Mouse (Mus musculus) midbrain, embryonic 13.5 days (tissue): ENCODE data around the gene Lgi4. TPM values are rescaled to one million over a fixed set of nuclear protein-coding genes. Genes with fewer than 3 reads are reported as not detected.

ENCODE experiments used
- ATAC-seq: fragments of 200-750 bp; cut with Nextera tagmentation; 2 replicates; pipeline ENCODE4 v1.8.0; 2017; ENCODE audit warnings: mild to moderate bottlenecking, moderate TSS enrichment, moderate library complexity
- H3K27ac ChIP-seq: fragments of 300-500 bp; sonication (generic); 2 replicates; pipeline ENCODE4 v1.5.1; 2015; ENCODE audit warnings: inconsistent platforms, mild to moderate bottlenecking, moderate library complexity
- H3K27me3 ChIP-seq: fragments of 300-500 bp; sonication (generic); 2 replicates; pipeline ENCODE4 v1.6.1; 2015; ENCODE audit warnings: mild to moderate bottlenecking, inconsistent platforms
- H3K36me3 ChIP-seq: fragments of 300-500 bp; sonication (generic); 2 replicates; pipeline ENCODE4 v1.6.1; 2015; ENCODE audit warnings: mild to moderate bottlenecking, inconsistent platforms
- H3K4me1 ChIP-seq: fragments of 300-500 bp; sonication (generic); replicated peaks from 2 replicates; pipeline ENCODE4 v1.6.1; 2015; ENCODE audit warnings: inconsistent platforms
- H3K4me2 ChIP-seq: fragments of 300-500 bp; sonication (generic); replicated peaks from 2 replicates; pipeline ENCODE4 v1.6.1; 2015; ENCODE audit warnings: moderate library complexity, mild to moderate bottlenecking, inconsistent platforms
- H3K4me3 ChIP-seq: fragments of 300-500 bp; sonication (generic); replicated peaks from 2 replicates; pipeline ENCODE4 v1.5.1; 2015; ENCODE audit warnings: mild to moderate bottlenecking, inconsistent platforms
- H3K9ac ChIP-seq: fragments of 300-500 bp; sonication (generic); replicated peaks from 2 replicates; pipeline ENCODE4 v1.6.1; 2015; ENCODE audit warnings: mild to moderate bottlenecking, inconsistent platforms
- H3K9me3 ChIP-seq: fragments of 300-500 bp; sonication (generic); 2 replicates; pipeline ENCODE4 v1.6.1; 2016; ENCODE audit warnings: mild to moderate bottlenecking, inconsistent platforms
- WGBS: fragments of 180-500 bp; shearing (Covaris S2); methylation state at CpG from one replicate; pipeline ENCODE4 v1.1.7; 2015; 5-methylcytosine and 5-hydroxymethylcytosine counted together
- polyA plus RNA-seq: library from polyadenylated mRNA; unstranded; fragments of >200 nt; fragmentation: Nextera tagmentation; extraction: Ambion mirVana; gene quantifications from 2 replicates; pipeline ENCODE4 v1.2.1, GENCODE M21; 2015

Lgi4 gene
- polyA plus RNA-seq, 1 experiment from 2014 or later, result 0.16 TPM

DNA sequence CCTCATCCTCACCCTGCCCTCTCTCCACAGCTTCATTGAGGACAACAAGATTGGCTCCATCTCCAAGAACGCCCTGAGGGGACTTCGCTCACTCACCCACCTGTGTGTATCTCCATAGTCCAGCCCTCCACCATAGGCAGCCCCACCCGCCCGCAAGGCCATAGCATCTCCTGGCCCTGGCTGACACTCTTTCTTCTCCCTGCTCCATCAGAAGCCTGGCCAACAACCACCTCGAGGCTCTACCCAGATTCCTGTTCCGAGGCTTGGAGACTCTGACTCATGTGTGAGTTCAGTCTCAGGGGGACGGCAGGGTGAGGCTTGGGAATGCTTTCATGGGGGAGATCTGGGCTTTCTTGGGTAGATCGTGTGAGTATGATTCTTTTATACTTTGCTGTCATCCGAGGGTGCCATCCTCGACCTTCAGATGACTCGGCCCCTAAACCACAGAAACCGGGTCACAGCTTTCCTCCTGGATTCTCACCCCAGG is 4.0 kb downstream of the Lgi4 start:
- Histone ChIP-seq H3K4me2 (no peak overlapping the region), H3K4me1 (no peaks in the 10 kb centered on the region), H3K9me3 (no peaks in the 10 kb centered on the region), H3K27ac (no peak overlapping the region), H3K36me3 (no peaks in the 10 kb centered on the region), H3K9ac (no peak overlapping the region), H3K27me3 (no peaks in the 10 kb centered on the region), H3K4me3 (no peak overlapping the region)
- 91% methylated on average over 12 of the region's 12 CpGs for WGBS
- no peak for ATAC-seq

DNA sequence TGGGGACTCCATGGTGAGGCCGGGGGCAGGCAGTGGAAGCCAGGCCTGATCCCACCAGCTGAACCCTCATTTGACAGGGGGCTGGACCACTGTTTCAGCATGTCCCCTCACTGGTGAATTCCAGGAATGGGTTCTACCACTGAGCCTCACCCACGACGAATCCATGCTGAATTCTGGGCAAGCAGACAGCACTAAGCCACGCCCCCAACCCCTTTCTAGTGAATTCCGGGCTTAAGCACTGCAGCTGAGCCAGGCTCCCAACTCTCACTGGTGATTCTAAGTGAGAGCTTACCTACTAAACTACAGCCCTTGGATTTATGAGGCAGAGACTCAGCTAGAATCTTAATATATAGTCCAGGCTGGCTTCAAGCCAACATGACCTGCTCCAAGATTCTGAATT is 8.7 kb downstream of the Lgi4 start:
- no peak for ATAC-seq
- 49% methylated on average over 5 of the region's 5 CpGs for WGBS

DNA sequence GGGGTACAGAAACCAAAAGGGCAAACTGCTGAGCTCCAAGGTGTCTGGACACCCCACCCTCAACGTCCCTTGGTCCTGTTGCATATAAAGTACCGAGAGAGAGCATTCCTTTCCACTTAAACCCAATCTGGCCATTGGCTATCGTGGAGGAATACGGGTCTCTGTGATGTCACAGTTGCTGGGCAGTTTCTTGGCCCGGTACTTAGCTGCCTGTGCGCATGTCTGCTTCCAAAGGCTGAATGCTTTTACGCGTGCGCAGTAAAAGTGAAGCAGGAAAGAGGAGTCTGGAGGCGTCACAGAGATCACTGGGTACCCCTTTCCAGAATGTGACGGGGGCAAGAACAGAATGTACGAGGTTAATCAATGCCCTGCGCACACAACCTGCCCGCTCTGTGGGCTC is 10.3 kb downstream of the Lgi4 start:
- Histone ChIP-seq H3K36me3 (no peaks in the 10 kb centered on the region), H3K27me3 (no peaks in the 10 kb centered on the region), H3K9me3 (no peaks in the 10 kb centered on the region), H3K27ac (no peak overlapping the region), H3K4me2 (no peak overlapping the region), H3K9ac (no peak overlapping the region), H3K4me1 (no peaks in the 10 kb centered on the region), H3K4me3 (no peak overlapping the region)
- 87% methylated on average over 14 of the region's 14 CpGs for WGBS
- ATAC-seq, result no peak

More for the DNA sequence above, 8.7 kb downstream of the Lgi4 start:
- H3K4me2 ChIP-seq, result no peak overlapping the region
- H3K9ac ChIP-seq, result no peak overlapping the region
- no peaks in the 10 kb centered on the region for H3K4me1 ChIP-seq
- no peak overlapping the region for H3K27ac ChIP-seq
- H3K4me3 ChIP-seq, result no peak overlapping the region
- H3K9me3 ChIP-seq, result no peaks in the 10 kb centered on the region
- H3K27me3 ChIP-seq, result no peaks in the 10 kb centered on the region
- no peaks in the 10 kb centered on the region for H3K36me3 ChIP-seq

DNA sequence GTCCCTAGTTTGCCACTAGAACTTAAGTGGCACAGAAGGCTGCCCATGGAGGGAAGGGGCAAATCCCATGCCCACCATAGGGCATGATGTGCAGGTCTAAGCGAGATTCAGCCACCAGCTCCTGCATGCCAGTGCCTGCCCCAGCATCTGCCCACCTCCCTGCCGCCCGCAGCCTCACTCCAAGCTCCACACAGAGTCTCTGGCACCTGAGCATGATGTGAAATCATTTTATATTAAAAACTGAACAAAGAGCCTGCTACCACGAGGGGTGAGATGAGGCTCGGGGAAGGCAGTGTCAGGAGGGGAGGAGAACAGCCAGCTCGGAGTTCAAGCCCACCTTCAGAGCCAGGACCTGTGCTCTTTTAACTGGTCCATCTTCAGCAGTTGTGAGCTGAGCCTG is 11.2 kb downstream of the Lgi4 start:
- Histone ChIP-seq H3K9me3 (no peaks in the 10 kb centered on the region), H3K4me1 (no peaks in the 10 kb centered on the region), H3K36me3 (no peaks in the 10 kb centered on the region), H3K9ac (no peak overlapping the region), H3K4me2 (no peak overlapping the region), H3K27me3 (no peaks in the 10 kb centered on the region), H3K4me3 (no peak overlapping the region), H3K27ac (no peak overlapping the region)
- 87% methylated on average over 6 of the region's 6 CpGs for whole genome bisulfite sequencing
- no peak for ATAC-seq

DNA sequence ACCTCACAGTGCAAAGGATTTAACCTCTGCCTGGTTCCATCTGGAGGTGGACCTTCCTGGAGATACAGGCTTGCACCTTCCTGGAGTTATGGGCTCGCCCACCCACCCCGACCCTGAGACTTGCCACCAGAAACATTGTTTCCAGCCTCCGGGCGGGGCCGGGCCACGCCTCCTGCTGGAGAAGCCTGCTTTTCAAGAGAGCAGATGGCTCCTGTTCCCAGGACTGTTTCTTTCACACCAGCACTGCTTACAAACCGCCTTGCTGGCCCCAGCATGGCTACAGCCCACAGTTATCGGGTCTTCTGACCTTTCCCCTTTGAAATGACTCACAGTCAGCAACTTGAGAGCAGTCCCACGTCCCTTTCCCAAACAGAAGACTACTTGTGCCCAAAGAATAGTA is 13.2 kb downstream of the Lgi4 start:
- no peak for ATAC-seq
- H3K36me3 ChIP-seq, result no peaks in the 10 kb centered on the region
- H3K4me2 ChIP-seq, result no peak overlapping the region
- no peaks in the 10 kb centered on the region for H3K9me3 ChIP-seq
- no peak overlapping the region for H3K9ac ChIP-seq
- H3K27ac ChIP-seq, result no peak overlapping the region
- H3K4me3 ChIP-seq, result no peak overlapping the region
- H3K27me3 ChIP-seq, result no peaks in the 10 kb centered on the region
- WGBS, result 51% methylated on average over 9 of the region's 9 CpGs
- H3K4me1 ChIP-seq, result no peaks in the 10 kb centered on the region

DNA sequence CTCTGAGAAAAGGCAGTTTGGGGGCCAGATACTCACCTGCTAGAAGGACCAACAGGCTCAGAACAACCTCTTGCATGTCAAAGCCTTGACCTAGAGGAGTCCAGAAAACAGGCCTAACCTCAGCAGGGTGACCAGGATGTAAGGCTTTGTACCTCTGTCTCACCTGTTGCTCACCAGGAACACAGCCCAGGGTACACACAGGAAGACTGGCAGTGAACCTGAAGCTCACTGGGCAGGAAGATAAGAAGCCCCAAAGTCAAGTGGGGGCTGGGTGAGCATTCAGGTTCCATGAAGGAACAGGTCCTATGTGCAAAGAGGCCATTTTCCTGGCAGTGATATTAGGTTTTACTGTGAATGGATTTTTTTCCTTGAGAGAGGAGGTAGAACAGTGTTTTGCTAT is 14.4 kb downstream of the Lgi4 start:
- Histone ChIP-seq H3K9ac (no peak overlapping the region), H3K9me3 (no peaks in the 10 kb centered on the region), H3K27me3 (no peaks in the 10 kb centered on the region), H3K27ac (no peak overlapping the region), H3K4me2 (no peak overlapping the region), H3K4me3 (no peak overlapping the region), H3K4me1 (no peaks in the 10 kb centered on the region), H3K36me3 (no peaks in the 10 kb centered on the region)
- ATAC-seq, result no peak

DNA sequence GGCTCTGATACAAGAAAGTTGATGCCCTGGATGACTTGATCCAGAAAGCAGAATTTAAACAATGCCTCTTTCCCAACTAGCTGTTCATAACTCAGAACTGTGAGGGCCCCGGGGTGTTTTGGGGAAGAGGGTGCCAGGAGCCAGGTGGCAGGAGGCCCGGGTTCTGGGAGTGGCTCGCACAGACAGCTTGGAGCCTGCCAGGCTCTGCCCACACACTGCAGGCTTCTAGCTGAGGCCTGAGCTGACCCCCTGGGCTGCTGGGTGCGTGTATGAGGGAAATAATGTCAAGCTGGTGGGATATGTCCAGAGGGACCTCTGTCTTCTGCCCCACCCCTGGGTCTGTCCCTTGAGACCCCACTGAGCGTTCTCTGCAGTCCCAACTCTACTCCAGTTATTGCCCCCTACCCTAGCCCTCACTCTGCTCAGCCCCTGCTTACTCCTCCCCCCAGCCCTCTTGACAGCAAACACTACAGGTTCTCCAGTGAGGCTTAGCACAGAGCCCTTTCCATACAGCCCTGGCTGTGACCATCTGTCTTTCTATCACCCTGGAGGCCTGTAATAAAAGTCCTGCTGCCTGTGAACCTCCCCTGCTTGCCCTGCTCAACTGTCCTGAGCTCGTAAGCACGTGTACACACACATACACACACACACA is 15.0 kb downstream of the Lgi4 start:
- Histone ChIP-seq H3K4me1 (no peaks in the 10 kb centered on the region), H3K4me3 (no peak overlapping the region), H3K9me3 (no peaks in the 10 kb centered on the region), H3K9ac (no peak overlapping the region), H3K36me3 (no peaks in the 10 kb centered on the region), H3K4me2 (no peak overlapping the region), H3K27ac (no peak overlapping the region), H3K27me3 (no peaks in the 10 kb centered on the region)
- ATAC-seq, result 0 out of 2 replicates have a peak, but pooled peaks have one; percentile 37
- WGBS, result 73% methylated on average over 7 of the region's 7 CpGs

DNA sequence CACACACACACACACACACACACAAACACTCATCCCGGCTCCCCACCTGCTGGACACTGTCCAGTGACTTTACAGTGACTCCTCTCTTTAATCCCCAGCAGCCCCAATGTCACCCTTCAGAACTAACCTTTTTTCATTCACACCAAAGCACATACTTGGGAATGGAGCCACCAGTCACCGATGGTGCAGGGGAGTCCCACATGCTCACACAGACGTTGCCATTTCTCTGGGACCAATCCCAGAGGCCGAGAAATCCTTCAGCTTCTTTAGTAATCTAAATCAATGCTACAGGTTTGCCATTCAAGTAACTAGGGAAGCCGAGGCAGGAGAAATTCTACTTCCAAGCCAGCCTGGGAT is 15.5 kb downstream of the Lgi4 start:
- H3K27ac ChIP-seq, result no peak overlapping the region
- WGBS, result 75% methylated on average over 5 of the region's 5 CpGs

DNA sequence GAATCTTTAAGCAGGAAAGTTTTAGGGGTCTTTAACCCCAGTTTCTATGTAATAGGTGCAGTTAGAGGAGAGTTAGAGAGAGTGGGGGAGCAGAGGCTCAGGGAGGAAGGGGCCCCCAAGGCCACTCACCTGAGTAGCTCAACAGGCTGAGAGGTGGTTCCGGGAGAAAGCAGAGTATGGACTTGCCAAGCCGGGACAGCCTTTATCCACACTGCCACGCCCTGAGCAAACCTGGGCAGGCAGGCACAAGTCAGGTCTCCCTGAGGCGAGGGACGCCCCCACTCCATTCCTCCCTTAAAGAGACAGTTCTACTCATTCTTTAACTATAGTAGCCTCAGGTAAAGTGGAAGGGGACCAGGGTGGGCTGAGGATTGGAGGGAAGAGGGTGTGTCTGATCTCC is 17.4 kb downstream of the Lgi4 start, which contains the start of gene Fxyd3:
Gene Fxyd3 (minus strand): TSS at position 213 of the 400 bp plus-strand sequence.
- H3K4me2 ChIP-seq, result no peak within 1 kb of the TSS
- no peaks in the 10 kb centered on the region for H3K27me3 ChIP-seq
- no peaks in the 10 kb centered on the region for H3K36me3 ChIP-seq
- no peak within 1 kb of the TSS for H3K9ac ChIP-seq
- no peak within 1 kb of the TSS for H3K4me3 ChIP-seq
- H3K9me3 ChIP-seq, result no peaks in the 10 kb centered on the region
- H3K4me1 ChIP-seq, result no peaks in the 10 kb centered on the region
- 63% methylated on average over 5 of the region's 5 CpGs for WGBS
- no peak for ATAC-seq
- no peak within 1 kb of the TSS for H3K27ac ChIP-seq

More for the DNA sequence above, 15.5 kb downstream of the Lgi4 start:
- Histone ChIP-seq H3K4me3 (no peak overlapping the region), H3K4me2 (no peak overlapping the region), H3K27me3 (no peaks in the 10 kb centered on the region), H3K36me3 (no peaks in the 10 kb centered on the region), H3K4me1 (no peaks in the 10 kb centered on the region), H3K9ac (no peak overlapping the region), H3K9me3 (no peaks in the 10 kb centered on the region)
- no peak for ATAC-seq

DNA sequence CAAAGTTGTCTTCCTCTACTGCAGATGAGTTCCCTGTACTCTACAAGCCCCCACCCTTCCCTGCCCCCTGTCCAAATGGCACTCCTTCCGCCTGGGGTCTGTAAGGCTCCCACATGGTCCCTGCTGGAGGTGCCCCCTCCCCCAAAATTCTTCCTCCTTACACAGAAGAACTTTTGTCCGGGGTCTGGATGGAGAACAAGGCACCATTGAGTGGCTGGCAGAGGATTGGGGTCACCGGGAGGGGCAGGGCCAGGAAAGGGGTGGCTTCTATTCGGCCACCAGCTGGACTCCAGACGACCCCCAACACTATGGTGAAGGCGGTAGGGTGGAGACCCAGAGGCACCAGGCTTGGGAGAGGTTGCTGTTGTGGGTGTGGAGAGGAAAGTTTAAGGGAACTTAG is 18.3 kb downstream of the Lgi4 start:
- 68% methylated on average over 6 of the region's 6 CpGs for WGBS
- no peak overlapping the region for H3K9ac ChIP-seq
- H3K4me3 ChIP-seq, result no peak overlapping the region
- no peak overlapping the region for H3K4me2 ChIP-seq
- H3K27me3 ChIP-seq, result no peaks in the 10 kb centered on the region
- H3K4me1 ChIP-seq, result no peaks in the 10 kb centered on the region
- ATAC-seq, result no peak
- no peaks in the 10 kb centered on the region for H3K36me3 ChIP-seq
- H3K9me3 ChIP-seq, result no peaks in the 10 kb centered on the region
- no peak overlapping the region for H3K27ac ChIP-seq

DNA sequence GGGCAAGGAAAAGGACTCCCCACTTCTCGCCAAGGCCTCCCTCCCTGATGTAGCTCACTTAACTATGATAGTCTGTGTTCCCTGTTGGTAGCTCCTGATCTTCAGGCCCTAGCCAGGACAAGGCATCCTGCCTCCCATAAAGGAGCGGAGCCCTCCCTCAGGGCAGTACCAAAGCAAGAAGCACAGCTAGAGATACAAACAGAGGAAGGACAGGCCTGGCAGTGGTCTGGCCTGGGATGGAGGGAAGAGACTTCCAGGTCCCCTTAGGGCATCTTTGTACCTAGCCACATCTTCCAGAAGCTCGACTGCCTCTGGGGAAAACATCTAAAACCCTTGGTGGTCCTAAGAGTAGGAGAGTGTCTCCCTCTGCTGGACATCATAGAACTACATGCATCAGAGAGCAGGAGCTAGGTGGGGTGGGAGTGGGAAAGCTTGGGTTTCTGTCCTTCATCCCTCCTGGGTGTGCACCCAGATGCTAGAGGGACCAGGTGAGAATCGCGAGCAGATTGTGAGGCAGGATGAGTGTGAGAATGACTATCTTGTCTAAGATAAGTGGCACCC is 18.8 kb downstream of the Lgi4 start:
- Histone ChIP-seq H3K27ac (no peak overlapping the region), H3K4me1 (0 out of 2 replicates have a peak, but pooled peaks cover 3% of the 10 kb centered on the region), H3K9ac (no peak overlapping the region), H3K36me3 (no peaks in the 10 kb centered on the region), H3K27me3 (no peaks in the 10 kb centered on the region), H3K9me3 (no peaks in the 10 kb centered on the region), H3K4me3 (no peak overlapping the region), H3K4me2 (no peak overlapping the region)
- peak; percentile 37; the same call in 1 of the 2 replicates for ATAC-seq
- WGBS, result 48% methylated on average over 5 of the region's 5 CpGs

DNA sequence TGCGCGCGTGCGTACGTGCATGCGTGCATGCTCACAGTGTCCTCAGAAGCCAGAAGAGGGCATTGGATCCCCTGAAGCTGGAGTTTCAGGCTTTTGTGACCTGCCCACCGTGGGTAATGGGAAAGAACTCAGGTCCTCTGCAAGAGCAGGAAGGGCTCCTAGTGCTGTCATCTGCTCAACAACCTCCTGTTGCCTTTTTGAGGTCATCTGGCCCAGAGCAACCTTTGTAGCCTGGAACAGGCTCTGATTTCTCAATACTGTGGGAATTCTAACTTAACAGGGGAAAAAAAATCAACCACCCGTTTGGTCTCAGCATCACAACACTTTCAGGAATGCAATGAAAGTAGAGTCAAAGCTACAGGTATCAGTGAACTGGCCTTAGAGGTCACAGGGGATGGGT is 20.5 kb downstream of the Lgi4 start:
- Histone ChIP-seq H3K27me3 (no peaks in the 10 kb centered on the region), H3K9me3 (no peaks in the 10 kb centered on the region), H3K27ac (no peak overlapping the region), H3K4me2 (no peak overlapping the region), H3K4me1 (peaks cover 8% of the 10 kb centered on the region; the same call in 1 of the 2 replicates), H3K4me3 (no peak overlapping the region), H3K36me3 (no peaks in the 10 kb centered on the region), H3K9ac (no peak overlapping the region)
- no peak for ATAC-seq
- 89% methylated on average over 8 of the region's 8 CpGs for WGBS

DNA sequence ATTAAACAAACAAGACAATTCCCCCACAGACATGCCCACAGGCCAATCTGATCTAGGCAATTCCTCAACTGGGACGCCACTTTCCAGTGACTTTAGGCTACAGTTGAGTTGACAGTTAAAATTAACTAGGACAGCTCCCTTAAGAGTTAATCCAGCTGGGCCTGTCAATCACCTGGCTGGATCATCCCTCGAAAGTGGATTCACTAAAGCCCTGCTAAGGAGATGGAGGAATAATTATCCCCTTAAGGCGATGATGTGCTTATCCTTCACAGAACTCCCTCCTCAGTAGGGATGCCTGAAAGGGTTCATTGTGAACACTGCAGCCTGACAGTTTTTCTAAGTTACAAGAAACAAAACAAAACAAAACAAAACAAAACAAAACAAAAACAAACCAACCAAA is 21.5 kb downstream of the Lgi4 start:
- Histone ChIP-seq H3K27ac (no peak overlapping the region), H3K4me1 (peaks cover 13% of the 10 kb centered on the region; the same call in 1 of the 2 replicates), H3K4me2 (no peak overlapping the region), H3K36me3 (no peaks in the 10 kb centered on the region), H3K9ac (no peak overlapping the region), H3K9me3 (no peaks in the 10 kb centered on the region), H3K4me3 (no peak overlapping the region), H3K27me3 (no peaks in the 10 kb centered on the region)
- WGBS, result 29% methylated on average over 3 of the region's 3 CpGs
- no peak for ATAC-seq
